Mouse (Mus musculus): ENCODE measurements around the gene Rtn4rl2. TPM values are rescaled to one million over a fixed set of nuclear protein-coding genes. Genes with fewer than 3 reads are reported as not detected.

Rtn4rl2 gene
- total RNA-seq, 2 experiments from 2014 or later = 103 to 104 TPM

DNA sequence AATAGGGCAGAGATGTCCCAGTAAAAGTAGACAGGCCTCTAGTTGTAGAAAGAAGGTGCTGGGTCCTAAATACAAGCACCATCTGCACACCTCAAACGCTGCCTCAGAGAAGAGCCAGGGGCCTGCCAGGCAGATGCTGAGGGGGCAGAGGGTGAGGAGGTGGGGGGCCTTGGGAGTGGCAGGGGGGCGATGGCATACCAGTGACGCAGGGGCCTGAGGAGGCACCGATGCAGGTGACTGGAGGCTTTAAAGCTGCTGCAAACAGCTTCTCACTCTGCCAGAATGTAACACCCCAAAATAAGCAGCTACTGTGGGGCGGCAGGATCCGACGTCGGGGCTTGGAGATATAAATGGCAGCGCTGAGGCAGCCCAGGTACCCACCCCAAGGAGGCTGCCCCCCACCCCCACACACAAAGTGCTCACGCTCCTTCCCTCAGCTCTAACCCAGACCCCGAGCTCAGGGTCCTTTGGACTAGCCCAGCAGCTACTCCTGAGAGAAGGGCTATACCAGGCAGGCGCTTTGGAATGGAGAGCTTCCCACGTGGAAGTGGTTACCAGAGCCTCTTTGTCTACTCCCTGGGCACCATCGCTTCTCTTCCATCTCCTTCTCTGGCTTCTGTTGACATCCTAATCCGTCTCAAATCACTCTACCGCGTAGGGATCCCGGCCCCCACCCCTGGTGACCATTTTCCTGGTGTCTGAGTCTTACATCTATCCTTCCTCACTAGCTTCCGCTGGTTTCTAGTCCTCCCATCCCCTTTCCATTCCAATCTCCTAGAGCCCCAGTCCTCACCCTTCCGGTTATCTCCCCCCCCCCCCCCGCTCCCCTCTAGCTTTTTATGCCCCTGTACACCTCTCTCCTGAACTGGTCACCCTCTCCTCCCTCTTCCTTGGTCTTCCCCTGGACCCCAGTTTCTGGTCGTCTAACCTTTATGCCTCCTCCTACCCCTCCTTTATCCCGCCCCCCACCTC, 1.1 kb downstream of the Rtn4rl2 start:
- DNase-seq (ENCODE audit: low spot score in 2 of 2) = peak in 1 of 2 experiments; percentile 36

DNA sequence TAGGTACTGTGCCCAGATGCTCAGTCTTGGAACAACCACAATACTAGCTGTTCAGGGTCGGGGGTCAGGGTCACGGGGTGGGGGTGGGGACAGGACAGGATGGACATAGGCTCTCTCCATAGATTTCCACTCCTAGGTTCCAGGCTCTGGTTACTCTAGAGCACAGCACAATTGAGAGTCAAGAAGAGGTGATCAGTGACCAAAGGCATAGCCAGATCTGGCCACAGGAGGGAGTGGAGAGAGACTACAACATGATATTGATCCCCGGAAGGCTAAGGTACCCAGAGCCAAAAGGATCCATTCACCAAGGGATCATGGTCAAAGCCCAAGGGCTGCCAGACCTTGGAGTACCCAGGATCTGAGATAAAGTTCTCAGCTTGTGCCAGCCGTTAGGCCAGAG, 1.9 kb downstream of the Rtn4rl2 start:
- peak in 1 of 2 experiments; percentile 11 for DNase-seq (ENCODE audit: low spot score in 2 of 2)

DNA sequence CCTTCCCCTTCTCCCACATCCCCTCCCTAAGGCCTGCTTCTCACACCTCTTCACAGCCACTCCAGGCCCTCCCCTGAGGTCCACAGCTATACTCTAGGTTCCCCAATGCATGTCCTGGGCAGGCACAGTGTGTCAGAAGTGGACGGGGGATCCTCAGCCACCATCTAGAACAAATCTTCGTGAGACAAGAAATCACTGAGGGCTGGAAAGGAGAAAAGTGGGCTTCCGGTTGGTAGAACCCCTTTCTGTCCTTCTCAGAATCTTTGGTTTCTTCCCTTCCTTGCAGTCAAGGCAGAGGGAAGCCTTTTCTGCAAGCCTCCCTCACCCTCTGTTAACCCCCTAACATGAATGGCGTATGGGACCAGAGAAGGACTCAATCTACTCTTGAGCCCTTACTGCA, 2.6 kb downstream of the Rtn4rl2 start:
- peak in 1 of 2 experiments; percentile 5 for DNase-seq (ENCODE audit: low spot score in 2 of 2)

DNA sequence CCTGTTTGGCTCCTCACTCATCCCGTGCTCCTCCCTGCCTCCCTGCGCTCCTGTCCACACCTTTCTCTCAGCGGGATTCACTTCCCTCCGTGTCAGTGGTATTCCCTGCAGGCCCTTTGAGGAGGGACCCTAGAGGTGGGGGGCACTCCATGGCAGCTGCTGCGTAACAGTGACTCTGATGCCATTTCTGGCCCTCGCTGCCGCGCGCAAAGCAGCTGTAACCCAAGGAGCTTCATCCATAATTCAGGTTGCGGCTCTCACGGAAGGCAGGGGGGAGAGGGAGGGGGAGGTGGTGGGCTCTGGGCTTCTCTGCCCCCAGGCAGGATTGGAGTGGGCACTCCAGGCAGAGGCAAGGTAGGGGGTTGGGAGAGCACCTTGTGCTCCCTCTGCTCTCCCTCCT, 3.0 kb downstream of the Rtn4rl2 start:
- DNase-seq (ENCODE audit: low spot score in 2 of 2) = peak in 1 of 2 experiments; percentile 5

DNA sequence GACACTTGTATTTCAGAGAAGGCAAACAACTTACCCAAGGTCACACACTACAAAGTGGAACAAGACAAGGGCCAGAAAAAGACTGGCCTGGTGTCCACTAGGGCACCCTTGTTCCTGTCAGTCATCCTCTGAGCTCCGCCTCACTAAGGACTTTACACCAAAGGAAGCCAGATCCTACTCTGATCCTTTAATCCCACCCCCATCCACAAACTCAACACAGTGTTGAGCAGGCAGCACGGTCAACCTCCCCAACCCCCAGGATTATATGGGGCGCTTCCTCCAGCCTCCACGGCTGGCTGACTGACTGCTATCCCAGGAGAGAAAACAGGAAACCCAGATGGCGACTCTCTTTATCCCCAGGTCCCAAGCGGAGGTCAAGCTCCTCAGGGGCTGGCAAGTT, 3.4 kb downstream of the Rtn4rl2 start:
- no peak for DNase-seq (ENCODE audit: low spot score in 2 of 2)

DNA sequence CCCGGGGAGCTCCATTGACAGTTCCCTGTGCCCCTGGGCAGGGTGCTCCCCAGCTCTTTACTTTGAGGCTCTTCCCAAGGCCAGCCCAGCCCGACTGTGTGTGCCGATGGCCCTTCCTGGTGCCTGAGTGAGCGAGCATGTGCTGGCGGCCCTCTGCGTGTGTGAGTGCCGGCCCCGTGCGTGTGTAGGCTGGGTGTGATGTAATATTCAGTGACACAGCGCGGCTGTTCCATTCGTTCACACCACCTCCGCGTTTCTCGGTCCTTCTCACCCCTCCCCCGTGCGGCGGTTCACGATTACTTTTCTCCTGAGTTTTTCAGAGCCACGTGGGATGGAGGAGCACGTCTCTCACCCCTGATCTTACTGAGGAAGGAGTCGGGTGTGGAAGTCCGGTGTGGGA, 3.9 kb downstream of the Rtn4rl2 start:
- DNase-seq (ENCODE audit: low spot score in 2 of 2) = peak; percentile 69 to 80

DNA sequence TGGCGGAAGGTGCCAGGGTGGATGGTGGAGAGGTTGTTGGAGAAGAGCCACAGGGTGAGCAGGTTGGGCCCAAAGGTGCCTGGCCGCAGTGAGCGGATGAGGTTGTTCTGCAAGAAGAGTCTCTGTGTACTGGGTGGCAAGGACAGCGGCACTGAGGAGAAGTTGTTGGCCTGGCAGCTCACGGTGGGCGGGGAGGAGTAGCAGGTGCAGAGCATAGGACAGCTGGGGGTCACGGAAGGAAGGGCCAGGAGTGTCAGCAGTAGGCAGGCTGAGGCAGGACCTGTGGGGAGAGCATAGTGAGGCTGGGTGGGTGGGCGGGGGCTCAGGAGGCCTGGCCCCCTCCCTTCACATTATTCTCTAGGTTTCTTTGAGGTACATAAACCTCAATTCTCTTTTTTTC, 5.9 kb downstream of the Rtn4rl2 start:
- DNase-seq (ENCODE audit: low spot score in 2 of 2) = no peak

DNA sequence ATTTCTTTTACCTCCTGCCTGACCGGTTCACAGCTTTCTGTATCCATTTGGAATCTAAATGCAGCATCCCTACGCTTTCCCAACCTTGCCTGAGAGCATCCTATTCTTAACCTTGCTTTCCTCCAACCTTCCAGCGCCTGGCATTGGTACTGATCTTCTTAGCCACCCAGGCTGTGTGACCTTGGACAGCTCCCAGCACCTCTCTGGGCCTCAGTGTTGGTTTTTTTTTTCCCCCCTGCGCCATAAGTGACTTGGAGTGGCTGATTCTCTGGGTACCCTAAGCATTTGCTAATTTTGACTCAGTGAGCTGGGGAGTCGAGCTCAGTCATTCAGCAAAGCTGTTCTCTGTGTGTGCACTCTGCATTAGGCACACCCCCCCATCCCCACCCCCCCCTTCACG, 10.7 kb downstream of the Rtn4rl2 start:
- DNase-seq (ENCODE audit: low spot score in 2 of 2) = no peak

DNA sequence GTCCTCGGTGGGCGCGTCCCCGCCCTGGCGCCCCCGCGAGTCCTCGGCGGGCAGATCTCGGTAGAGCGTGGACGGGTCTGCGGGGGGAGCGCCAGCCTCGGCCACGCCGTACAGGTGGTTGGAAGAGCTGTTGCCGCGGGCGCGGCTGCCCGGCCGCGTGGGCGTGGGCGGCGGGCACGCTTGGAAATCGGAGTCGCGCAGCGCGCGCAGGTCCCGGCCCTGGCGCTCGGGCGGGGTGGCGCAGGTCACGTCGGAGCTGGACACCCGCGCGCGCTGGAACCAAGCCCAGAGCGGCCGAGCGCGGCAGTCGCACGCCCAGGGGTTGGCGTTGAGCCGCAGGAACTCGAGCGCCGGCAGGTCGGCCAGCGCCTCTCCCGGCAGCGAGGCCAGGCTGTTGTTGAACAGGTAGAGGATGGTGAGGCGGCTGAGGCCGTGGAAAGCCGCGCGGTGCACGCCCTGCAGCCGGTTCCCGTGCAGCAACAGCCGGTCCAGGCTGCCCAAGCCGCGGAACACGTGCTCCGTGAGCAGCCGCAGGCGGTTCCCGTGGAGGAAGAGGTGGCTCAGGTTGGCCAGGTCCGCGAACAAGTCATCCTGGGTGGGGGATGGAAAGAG, 14.3 kb downstream of the Rtn4rl2 start:
- peak in 1 of 2 experiments; percentile 15 for DNase-seq (ENCODE audit: low spot score in 2 of 2)

DNA sequence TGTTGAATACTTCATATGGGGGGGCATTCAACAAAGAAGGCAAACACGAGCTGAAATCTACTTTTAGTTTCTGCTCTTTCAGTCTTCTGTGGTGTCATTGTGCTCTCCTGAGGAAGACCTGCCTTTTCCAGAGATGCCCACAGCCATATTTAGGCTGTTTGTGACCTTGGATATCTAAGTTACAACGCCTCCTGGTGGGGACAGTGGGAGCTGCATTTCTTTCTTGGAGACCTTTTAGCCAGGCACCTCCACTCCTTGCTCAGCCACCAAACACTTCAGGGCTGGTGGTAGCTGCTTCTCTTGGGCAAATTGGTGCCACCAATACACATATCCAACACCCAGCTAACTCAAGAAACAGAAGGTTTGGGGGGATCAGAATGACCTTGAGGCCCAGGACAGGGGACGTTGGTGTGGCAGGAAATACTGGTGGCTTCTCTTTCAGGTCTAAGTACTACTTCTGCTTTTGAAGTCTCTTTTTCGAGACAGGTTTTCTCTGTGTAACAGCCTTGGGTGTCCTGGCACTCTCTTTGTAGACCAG, 15.8 kb downstream of the Rtn4rl2 start:
- DNase-seq (ENCODE audit: low spot score in 2 of 2) = peak in 1 of 2 experiments; percentile 18

DNA sequence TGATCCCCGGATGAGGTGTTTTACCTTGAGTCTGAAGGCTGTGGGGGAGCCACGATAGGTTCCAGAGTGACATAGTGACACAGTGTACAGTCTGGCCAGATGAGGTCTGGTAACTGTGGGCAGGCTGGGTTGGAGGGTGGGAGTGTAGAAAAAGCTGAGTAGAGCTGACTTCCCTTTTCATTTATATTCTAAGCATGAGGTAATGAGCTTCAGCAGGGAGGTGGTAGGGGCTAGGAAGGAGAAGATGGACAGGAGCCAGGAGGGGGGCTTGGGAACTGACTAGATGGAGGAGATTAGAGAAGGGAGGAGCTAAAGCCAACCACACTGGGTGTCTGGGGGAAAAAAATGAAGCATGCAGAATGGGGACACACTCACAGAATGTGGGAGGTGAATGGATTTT, 17.5 kb downstream of the Rtn4rl2 start:
- DNase-seq (ENCODE audit: low spot score in 2 of 2) = peak in 1 of 2 experiments; percentile 49

DNA sequence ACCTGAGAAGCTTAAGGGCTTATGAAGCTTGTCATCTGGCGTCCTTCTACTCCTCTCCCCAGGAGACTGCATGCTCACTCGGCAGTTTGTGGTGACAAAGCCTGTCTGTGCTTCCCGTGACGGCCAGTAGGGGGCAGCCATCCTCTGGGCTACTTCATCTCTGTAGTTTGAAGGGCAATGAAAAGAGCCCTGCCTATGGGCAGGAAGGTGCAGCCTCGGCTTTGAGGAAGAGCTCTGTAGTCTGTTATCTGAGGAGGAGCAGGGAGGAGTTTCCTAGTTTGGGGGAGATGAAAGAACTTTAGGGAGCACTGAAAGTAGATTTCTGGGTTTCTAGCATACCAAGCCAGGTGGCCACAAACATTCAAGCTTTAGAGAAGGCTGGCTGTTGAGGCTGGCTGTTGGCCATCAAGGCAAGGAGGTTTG, 18.0 kb downstream of the Rtn4rl2 start:
- DNase-seq (ENCODE audit: low spot score in 2 of 2) = peak; percentile 67 to 87

DNA sequence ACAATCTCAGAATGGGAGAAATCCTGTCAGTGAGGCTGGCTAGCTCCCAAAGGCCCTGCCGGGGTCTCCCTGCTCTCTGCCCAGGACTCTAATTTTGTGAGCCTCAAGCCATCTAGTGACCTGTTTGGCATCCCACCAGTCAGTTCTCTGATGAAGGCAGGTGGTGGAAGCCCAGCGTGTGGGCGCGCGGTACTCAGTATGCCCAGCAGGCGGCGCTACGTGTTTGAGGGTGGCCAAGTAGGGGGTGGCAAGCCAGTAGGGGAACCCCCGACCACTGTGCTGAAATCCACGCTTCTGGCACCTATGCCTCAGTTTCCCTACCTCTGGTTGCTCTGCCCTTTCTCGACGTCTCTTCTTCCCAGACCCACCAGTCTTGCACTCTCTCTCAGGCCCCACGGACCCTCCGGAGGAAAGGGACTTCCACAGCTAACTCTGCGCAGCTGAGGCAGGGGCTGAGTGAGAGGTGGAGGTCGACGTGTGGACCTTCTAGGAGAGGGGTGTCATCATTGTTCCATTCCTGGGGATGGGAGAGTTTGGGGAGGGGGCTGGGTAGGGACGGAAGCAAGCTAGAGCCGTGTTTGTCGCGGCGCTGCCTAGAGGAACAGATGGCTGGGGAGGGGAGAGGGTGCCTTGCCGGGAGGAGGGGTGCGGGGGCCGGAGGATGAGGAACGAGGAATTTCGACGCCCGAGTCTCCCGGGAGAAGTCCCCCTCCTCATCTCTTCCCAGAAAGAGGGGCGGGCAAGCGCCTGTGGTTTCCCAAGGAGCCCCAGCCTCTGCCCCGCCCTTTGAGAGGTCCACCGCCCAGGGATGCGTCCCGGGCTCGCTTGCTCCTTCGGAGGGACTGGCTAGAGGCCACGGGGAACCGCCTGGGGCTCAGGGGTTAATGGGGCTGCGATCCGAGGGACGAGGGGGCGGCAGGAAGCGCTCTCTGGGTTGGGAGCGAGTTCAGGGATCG, 20.6 kb downstream of the Rtn4rl2 start:
- peak; percentile 72 to 82 for DNase-seq (ENCODE audit: low spot score in 2 of 2)

DNA sequence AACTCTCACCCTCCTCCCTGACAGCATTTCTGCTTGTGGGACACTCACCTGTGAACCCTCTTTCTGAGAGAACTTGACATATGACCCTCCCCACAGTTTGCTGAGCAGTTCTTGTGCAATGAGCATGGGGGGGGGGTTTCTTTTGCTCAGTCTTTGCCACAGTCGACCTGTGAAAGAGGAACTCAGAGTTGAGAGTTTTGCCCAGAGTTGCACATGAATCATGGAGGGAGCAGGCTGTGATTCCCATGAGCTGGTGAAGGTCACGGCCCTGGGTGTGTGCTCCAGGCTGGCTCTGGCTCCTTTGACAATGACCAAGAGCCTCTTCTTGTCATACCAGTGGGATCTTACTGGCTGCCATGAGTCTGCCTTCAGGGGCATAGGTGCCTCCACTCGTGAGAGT, 24.3 kb downstream of the Rtn4rl2 start:
- no peak for DNase-seq (ENCODE audit: low spot score in 2 of 2)

DNA sequence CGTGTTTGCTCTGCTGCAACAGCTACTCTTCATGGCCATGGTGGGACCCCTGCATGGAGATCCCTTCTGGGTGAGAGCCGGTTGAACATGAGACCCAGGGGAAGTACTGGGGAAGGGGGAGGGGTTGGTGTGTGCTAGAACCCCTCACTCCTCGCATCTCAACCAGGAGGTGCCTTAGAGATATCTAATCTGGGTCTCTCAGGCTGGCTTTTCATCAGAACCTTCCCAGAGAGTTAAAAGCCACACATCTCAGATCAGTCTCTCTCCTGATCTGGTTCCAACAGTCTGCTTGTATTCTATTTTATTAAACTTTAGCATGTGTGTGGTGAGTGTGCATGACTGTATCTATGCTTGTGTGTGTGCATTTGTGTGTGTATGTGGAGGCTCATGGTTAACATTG, 25.1 kb downstream of the Rtn4rl2 start:
- no peak for DNase-seq (ENCODE audit: low spot score in 2 of 2)

DNA sequence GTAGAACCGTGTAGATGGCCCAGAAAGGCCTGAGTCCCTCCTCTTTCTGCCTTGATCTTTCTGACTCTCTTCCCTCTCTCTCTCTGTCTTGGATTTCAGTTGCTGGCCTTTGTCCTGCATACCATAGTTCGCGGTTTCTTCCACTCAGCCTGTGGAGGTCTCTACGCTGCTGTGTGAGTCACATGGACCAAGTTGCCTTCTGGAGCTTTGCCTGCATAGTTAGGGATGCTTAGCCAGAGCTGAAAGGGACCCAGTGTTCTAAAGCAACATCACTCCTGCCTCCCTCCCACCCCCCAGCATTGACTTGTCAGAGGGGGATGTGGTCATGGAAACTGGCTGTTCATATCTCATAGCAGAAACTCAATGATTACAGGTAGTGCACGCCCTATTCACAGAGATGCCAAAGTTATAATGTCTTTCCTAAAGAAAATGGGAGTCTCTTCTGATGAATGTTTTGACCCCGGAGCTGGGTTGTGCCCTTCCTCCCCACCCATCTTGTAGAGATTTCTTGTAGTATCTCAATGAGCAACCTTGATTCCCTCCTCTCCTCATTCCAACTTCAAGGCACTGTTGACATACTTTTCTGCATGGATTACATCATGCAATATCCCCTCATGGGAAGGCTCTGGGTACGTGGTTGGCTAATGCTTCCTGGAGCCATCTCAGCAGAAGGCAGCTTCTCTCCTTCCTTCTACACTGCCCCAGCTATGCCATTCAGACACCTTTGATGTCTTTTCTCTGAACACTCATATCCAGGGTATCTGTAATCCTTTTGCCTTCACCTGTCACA, 26.3 kb downstream of the Rtn4rl2 start:
- DNase-seq (ENCODE audit: low spot score in 2 of 2) = no peak

DNA sequence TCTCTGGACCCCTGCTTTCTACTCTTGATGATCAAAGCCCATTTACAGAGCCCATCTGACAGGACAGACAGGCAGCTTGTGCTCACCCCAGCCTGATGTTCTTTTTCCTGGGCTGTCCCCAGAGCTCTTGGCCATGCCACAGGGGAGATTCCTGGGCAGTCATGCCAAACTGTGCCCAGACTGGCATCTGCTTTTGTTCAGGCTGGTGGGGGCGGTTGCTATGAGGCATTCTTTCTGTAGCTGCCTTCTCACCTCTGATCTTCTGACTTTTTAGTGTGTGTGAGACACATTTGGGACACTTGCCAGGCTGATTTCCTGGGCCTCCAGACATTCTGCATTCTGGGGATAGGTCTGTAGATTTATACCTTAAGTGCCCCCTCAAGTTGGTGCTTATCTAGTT, 28.0 kb downstream of the Rtn4rl2 start:
- DNase-seq (ENCODE audit: low spot score in 2 of 2) = no peak

DNA sequence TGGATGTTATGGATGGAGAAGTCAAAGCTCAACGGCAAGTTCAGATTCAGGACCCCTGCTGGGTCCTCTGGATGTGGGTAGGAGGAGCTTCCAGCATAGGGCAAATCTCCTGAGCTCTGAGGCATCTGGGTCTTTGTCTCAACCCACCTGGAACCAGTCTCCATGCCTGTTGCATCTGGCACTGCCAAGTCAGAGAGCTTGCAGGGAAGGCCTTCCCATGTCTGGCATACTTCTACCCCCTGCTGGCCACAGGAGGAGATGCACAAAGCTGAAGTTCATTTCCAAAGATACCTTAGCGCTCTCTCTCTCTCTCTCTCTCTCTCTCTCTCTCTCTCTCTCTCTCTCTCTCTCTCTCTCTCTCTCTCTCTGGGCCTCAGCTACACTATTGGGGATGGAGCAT, 30.8 kb downstream of the Rtn4rl2 start:
- peak in 1 of 2 experiments; percentile 78 for DNase-seq (ENCODE audit: low spot score in 2 of 2)

DNA sequence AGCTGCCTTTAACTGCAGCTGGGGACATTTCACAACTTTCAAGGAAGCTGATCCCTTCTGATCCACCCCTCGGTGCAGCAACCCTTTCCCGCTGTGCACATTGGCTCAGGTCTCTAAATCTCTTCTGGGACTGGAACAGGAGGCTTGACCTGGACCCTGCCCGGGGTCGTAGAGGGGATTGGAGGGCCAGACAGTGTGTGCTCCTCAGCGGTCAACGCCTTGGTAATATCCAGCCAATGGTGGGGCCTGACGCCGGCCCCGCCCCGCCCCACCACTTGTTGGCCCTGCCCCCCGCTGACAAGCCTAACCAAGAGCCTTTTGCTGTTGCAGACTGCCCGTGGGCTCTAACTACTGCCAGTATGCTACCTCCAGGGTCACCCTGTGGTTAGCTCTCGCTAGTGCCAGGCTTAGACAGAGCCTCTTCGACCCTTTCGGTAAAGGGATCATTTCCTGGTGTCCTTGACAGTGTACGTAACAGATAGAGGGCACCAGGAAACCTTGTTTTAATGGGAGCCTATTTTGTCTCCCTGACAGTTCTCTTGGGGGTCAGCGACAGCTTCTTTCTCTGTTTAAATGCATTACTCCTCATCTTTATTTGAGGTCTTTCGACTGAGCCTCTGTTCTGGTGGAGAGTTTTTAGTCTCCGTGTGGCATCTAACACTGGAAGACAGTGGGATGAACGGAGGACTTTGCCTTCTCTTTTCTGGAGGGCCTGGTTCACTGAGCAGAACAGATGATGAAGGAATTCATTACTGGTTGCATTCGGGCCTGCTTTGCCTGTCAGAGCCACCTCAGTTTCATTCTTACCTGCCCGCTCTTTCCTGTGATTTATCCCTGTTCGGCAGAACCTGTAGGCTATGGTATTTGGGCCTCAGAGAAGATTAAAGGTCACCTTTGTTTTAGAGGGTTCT, 35.1 kb downstream of the Rtn4rl2 start:
- DNase-seq (ENCODE audit: low spot score in 2 of 2) = no peak
